Mouse (Mus musculus) CH12.LX (cell line): ENCODE measurements around the gene Ift20.

Experiments used
- CTCF ChIP-seq, 2 experiments: IDR thresholded peaks in 1 of 2; conservative IDR thresholded peaks in 1 of 2; 2 replicates each; pipeline ENCODE4 v1.5.1; 2011 to 2012; ENCODE audit warnings: low read depth in 2 of 2, low read length in 2 of 2, improper control_type of control experiment in 1 of 2, inconsistent platforms in 1 of 2, mild to moderate bottlenecking in 1 of 2, moderate library complexity in 1 of 2
- E2F4 ChIP-seq: IDR thresholded peaks from 2 replicates; pipeline ENCODE4 v1.6.1; 2011; ENCODE audit warnings: low read depth, low read length, improper control_type of control experiment; ENCODE audit not compliant: insufficient replicate concordance
- ELF1 ChIP-seq: IDR thresholded peaks from 2 replicates; pipeline ENCODE4 v1.6.1; 2014; ENCODE audit warnings: low read depth, mild to moderate bottlenecking, inconsistent platforms, low read length, improper control_type of control experiment
- IRF4 ChIP-seq: IDR thresholded peaks from 2 replicates; pipeline ENCODE4 v1.6.1; 2014; ENCODE audit warnings: low read depth, mild to moderate bottlenecking, inconsistent platforms, low read length, improper control_type of control experiment
- JUN ChIP-seq: IDR thresholded peaks from 2 replicates; pipeline ENCODE4 v1.6.1; 2011; ENCODE audit warnings: low read depth, mild to moderate bottlenecking, low read length, improper control_type of control experiment, moderate library complexity; ENCODE audit not compliant: insufficient read depth
- PAX5 ChIP-seq: IDR thresholded peaks from 2 replicates; pipeline ENCODE4 v1.6.1; 2012; ENCODE audit warnings: low read length, inconsistent platforms, mixed read lengths
- POLR2A ChIP-seq: IDR thresholded peaks from 2 replicates; pipeline ENCODE4 v1.6.1; 2011; ENCODE audit warnings: low read depth, mild to moderate bottlenecking, improper control_type of control experiment, low read length

- TF ChIP-seq CTCF (conservative IDR thresholded peaks at IDR 0.05 in 1 of 2, IDR thresholded peaks at IDR 0.05 in 1 of 2; ENCODE audit: low read depth in 2 of 2, low read length in 2 of 2) (no peak), PAX5 (no peak), IRF4 (no peak), ELF1 (no peak), POLR2A (no peak), E2F4 (no peak), JUN (no peak)
These were observed 526 bp downstream of the Ift20 start for GRCm38 (mm10) chr11:78536690-78537084.
